Comparison of ENCODE assay signal across 16 mouse cellular contexts in genomic region chr12:71408396-71409050, GRCm38 (mm10).
"Had no signal": no experiment of that assay in that cellular context is flagged by ENCODE, and none has a peak within 500 bp of the region (broad histone marks: within the 10 kb centered on the region; RNA-seq: fewer than 3 reads in every experiment).

No protein-coding gene starts in this region.

- DNase-seq: kidney, adult 9 months; kidney, postnatal 10 days; kidney, postnatal 4 days; liver; liver, embryonic 13.5 days; liver, postnatal 0 days; lung, postnatal 14 days; spleen, adult 18-20 months; thymus, postnatal 4 days had no signal

- ATAC-seq: liver, postnatal 0 days; midbrain, embryonic 13.5 days had no signal

- H3K9ac ChIP-seq: limb, embryonic 12.5 days; liver, embryonic 13.5 days; liver, postnatal 0 days; lung, embryonic 15.5 days; midbrain, embryonic 13.5 days; neural tube, embryonic 12.5 days had no signal

- H3K27me3 ChIP-seq: liver, embryonic 13.5 days; lung, embryonic 15.5 days had no signal

- H3K27ac ChIP-seq: limb, embryonic 12.5 days; liver, embryonic 13.5 days; lung, embryonic 15.5 days; macrophage; midbrain, embryonic 13.5 days; neural tube, embryonic 12.5 days; stomach, postnatal 0 days had no signal

- H3K36me3 ChIP-seq: limb, embryonic 12.5 days; liver, embryonic 13.5 days; lung, embryonic 15.5 days; midbrain, embryonic 13.5 days; neural tube, embryonic 12.5 days had no signal

- H3K4me3 ChIP-seq: limb, embryonic 12.5 days; liver, embryonic 13.5 days; lung, embryonic 15.5 days; megakaryocyte, embryonic 14.5 days; midbrain, embryonic 13.5 days; neural tube, embryonic 12.5 days had no signal

- H3K4me2 ChIP-seq: limb, embryonic 12.5 days; liver, embryonic 13.5 days; lung, embryonic 15.5 days; midbrain, embryonic 13.5 days; neural tube, embryonic 12.5 days had no signal

- H3K9me3 ChIP-seq: limb, embryonic 12.5 days; liver, embryonic 13.5 days; lung, embryonic 15.5 days; midbrain, embryonic 13.5 days; neural tube, embryonic 12.5 days had no signal

- H3K4me1 ChIP-seq: liver, embryonic 13.5 days; megakaryocyte, embryonic 14.5 days had no signal
